Mouse (Mus musculus) gastrocnemius, postnatal 36 days (tissue): ENCODE measurements around the gene Nmt2. TPM values are rescaled to one million over a fixed set of nuclear protein-coding genes. Genes with fewer than 3 reads are reported as not detected.

Source experiments
- DNase-seq, 2 experiments: peaks; one replicate each; pipeline ENCODE4 v3.0.0; 2022
- intact Hi-C: fragments of 180-260 bp; cut with DNase I; formaldehyde crosslinking; loops from one replicate; pipeline ENCODE4 v1.15.1; 2025
- total RNA-seq, 2 experiments: library from RNA; stranded (reverse); gene quantifications; 2 replicates each; pipeline ENCODE4 v1.2.3; 2021

The Nmt2 gene
- total RNA-seq, 2 experiments from 2014 or later: 8.2 to 9.0 TPM

- no peak for DNase-seq
- intact Hi-C loops: loop anchor here (5.0 kb wide), 1 partner anchor 188 kb away; the partner anchor contains the start of genes Cdnf, Gm45902 and Hspa14
Measured at GRCm38 (mm10) chr2:3324381-3325130, 40.5 kb downstream of the Nmt2 start.

- intact Hi-C loops: loop anchor here (5.0 kb wide), 1 partner anchor 186 kb away; the partner anchor contains the start of genes Cdnf, Gm45902 and Hspa14
- no peak for DNase-seq
Measured at GRCm38 (mm10) chr2:3326547-3326946, 42.5 kb downstream of the Nmt2 start.

GRCm38 (mm10) chr2:3327351-3327750, 43.3 kb downstream of the Nmt2 start:
- DNase-seq: peak; percentile 20 to 25
- intact Hi-C loops: loop anchor here (5.0 kb wide), 1 partner anchor 185 kb away; the partner anchor contains the start of genes Cdnf, Gm45902 and Hspa14

- DNase-seq: no peak
- intact Hi-C loops: loop anchor here (5.0 kb wide), 1 partner anchor 49 kb away; the partner anchor contains the start of gene Nmt2
Measured at GRCm38 (mm10) chr2:3331071-3331703, 47.2 kb downstream of the Nmt2 start.

GRCm38 (mm10) chr2:3332056-3332455, 48.0 kb downstream of the Nmt2 start:
- no peak for DNase-seq
- intact Hi-C loops: loop anchor here (5.0 kb wide), 1 partner anchor 50 kb away; the partner anchor contains the start of gene Nmt2

GRCm38 (mm10) chr2:3332484-3333242, 48.7 kb downstream of the Nmt2 start, which contains the start of gene Rpp38:
Rpp38 (minus strand) TSS chr2:3332643.
- intact Hi-C loops: loop anchor here (5.0 kb wide), 1 partner anchor 50 kb away; the partner anchor contains the start of gene Nmt2

GRCm38 (mm10) chr2:3333761-3334160, 49.7 kb downstream of the Nmt2 start:
- intact Hi-C loops: loop anchor here (5.0 kb wide), 1 partner anchor 51 kb away; the partner anchor contains the start of gene Nmt2

More at GRCm38 (mm10) chr2:3332484-3333242, 48.7 kb downstream of the Nmt2 start, which contains the start of gene Rpp38:
- peak; percentile 94 to 98 for DNase-seq

GRCm38 (mm10) chr2:3335611-3336301, 51.7 kb downstream of the Nmt2 start, which contains the start of gene Acbd7:
Acbd7 (plus strand) TSS chr2:3336168.
- DNase-seq: peak in 1 of 2 experiments; percentile 6
- intact Hi-C loops: loop anchor here (5.0 kb wide), 1 partner anchor 82 kb away; no protein-coding TSS in a partner anchor

More at GRCm38 (mm10) chr2:3333761-3334160, 49.7 kb downstream of the Nmt2 start:
- DNase-seq: no peak

GRCm38 (mm10) chr2:3348422-3348821, 64.4 kb downstream of the Nmt2 start:
- no peak for DNase-seq
- intact Hi-C loops: loop anchor here (10.0 kb wide), 1 partner anchor 446 kb away; no protein-coding TSS in a partner anchor

- DNase-seq: no peak
- intact Hi-C loops: loop anchor here (10.0 kb wide), 1 partner anchor 446 kb away; no protein-coding TSS in a partner anchor
Measured at GRCm38 (mm10) chr2:3348919-3349318, 64.9 kb downstream of the Nmt2 start.

- intact Hi-C loops: no loop called here
- DNase-seq: no peak
Measured at GRCm38 (mm10) chr2:3353160-3353559, 69.1 kb downstream of the Nmt2 start.

GRCm38 (mm10) chr2:3355793-3356192, 71.8 kb downstream of the Nmt2 start:
- no peak for DNase-seq
- intact Hi-C loops: no loop called here

GRCm38 (mm10) chr2:3356311-3356710, 72.3 kb downstream of the Nmt2 start:
- no peak for DNase-seq
- intact Hi-C loops: no loop called here

GRCm38 (mm10) chr2:3357887-3358286, 73.9 kb downstream of the Nmt2 start:
- no peak for DNase-seq
- intact Hi-C loops: no loop called here

GRCm38 (mm10) chr2:3361067-3361466, 77.1 kb downstream of the Nmt2 start:
- intact Hi-C loops: no loop called here
- DNase-seq: no peak

- intact Hi-C loops: no loop called here
- no peak for DNase-seq
Measured at GRCm38 (mm10) chr2:3365127-3365526, 81.1 kb downstream of the Nmt2 start.
